Mouse (Mus musculus) ES-Bruce4 (cell line): ENCODE data around the gene Dsp. TPM values are rescaled to one million over a fixed set of nuclear protein-coding genes. Genes with fewer than 3 reads are reported as not detected.

Source experiments
- H3K27ac ChIP-seq: 2 replicates; pipeline ENCODE4 v1.5.1; 2012; ENCODE audit warnings: low read length, inconsistent platforms; ENCODE audit not compliant: insufficient read depth
- H3K27me3 ChIP-seq: 2 replicates; pipeline ENCODE4 v1.6.1; 2012; ENCODE audit warnings: mild to moderate bottlenecking, low read length, inconsistent platforms; ENCODE audit not compliant: control insufficient read depth, poor library complexity, insufficient read depth, severe bottlenecking
- H3K36me3 ChIP-seq: 2 replicates; pipeline ENCODE4 v1.6.1; 2012; ENCODE audit warnings: inconsistent platforms, mild to moderate bottlenecking, low read length, moderate library complexity; ENCODE audit not compliant: control insufficient read depth, poor library complexity, insufficient read depth, severe bottlenecking
- H3K4me1 ChIP-seq: one replicate; pipeline ENCODE4 v1.8.1; 2011; ENCODE audit warnings: low read length; ENCODE audit not compliant: control insufficient read depth, insufficient read depth
- H3K4me3 ChIP-seq: 2 replicates; pipeline ENCODE4 v1.5.1; 2011; ENCODE audit warnings: low read depth, mild to moderate bottlenecking, low read length
- H3K9ac ChIP-seq: 2 replicates; pipeline ENCODE4 v1.6.1; 2012; ENCODE audit warnings: low read depth, mild to moderate bottlenecking, inconsistent platforms; ENCODE audit not compliant: poor library complexity, severe bottlenecking
- H3K9me3 ChIP-seq: replicated peaks from 2 replicates; pipeline ENCODE4 v1.6.1; 2012; ENCODE audit warnings: mild to moderate bottlenecking, low read length, inconsistent platforms; ENCODE audit not compliant: control insufficient read depth, poor library complexity, insufficient read depth, severe bottlenecking
- CTCF ChIP-seq: IDR thresholded peaks from one replicate; pipeline ENCODE4 v1.8.1; 2011; ENCODE audit warnings: low read depth, low read length
- EP300 ChIP-seq: IDR thresholded peaks from 2 replicates; pipeline ENCODE4 v1.6.1; 2011; ENCODE audit warnings: low read depth, low read length; ENCODE audit not compliant: insufficient read depth
- POLR2A ChIP-seq: IDR thresholded peaks from one replicate; pipeline ENCODE4 v1.8.1; 2011; ENCODE audit warnings: low read length; ENCODE audit not compliant: insufficient read depth
- polyA plus RNA-seq: library from polyadenylated mRNA; stranded (reverse); fragments of >200 nt; gene quantifications from 2 replicates; pipeline ENCODE4 v1.2.4, GENCODE M21; 2011; ENCODE audit warnings: low read depth; ENCODE audit not compliant: missing spikeins, insufficient read depth, insufficient read length

The Dsp gene
- polyA plus RNA-seq, 1 experiment, result 134 TPM

DNA sequence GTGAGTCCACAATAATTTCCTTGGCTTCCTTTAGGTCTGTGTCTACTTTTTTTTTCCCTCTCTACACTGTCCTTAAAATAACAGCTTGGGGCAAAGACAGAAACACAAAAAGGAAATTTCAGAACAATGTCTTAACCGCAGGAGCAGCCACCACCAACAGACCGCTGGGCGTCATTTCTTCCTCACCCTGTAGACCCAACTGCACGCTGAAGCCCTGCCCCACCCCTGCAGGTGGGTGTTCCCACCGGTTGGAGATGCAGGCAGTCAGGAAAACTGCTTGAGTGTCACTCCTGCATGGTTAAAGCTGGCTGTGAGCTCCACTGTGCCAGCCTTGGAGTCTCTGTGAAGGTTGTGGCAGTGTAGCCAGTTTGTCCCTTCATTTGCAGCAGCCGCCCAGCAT, 6.5 kb downstream of the Dsp start:
- Histone ChIP-seq H3K9ac (no peak overlapping the region), H3K9me3 (no peaks in the 10 kb centered on the region), H3K4me3 (no peak overlapping the region), H3K36me3 (no peaks in the 10 kb centered on the region), H3K27ac (no peak overlapping the region), H3K27me3 (peaks cover 4% of the 10 kb centered on the region), H3K4me1 (peaks cover 4% of the 10 kb centered on the region)
- TF ChIP-seq POLR2A, result no peak
- 0 out of 2 replicates have a peak, but pooled peaks have one; percentile 43 for TF ChIP-seq EP300
- no peak for TF ChIP-seq CTCF

- H3K9me3 ChIP-seq, result no peaks in the 10 kb centered on the region
- H3K4me3 ChIP-seq, result no peak overlapping the region
- H3K36me3 ChIP-seq, result no peaks in the 10 kb centered on the region
- no peak for TF ChIP-seq POLR2A
- H3K27me3 ChIP-seq, result no peaks in the 10 kb centered on the region
- H3K27ac ChIP-seq, result no peak overlapping the region
- H3K9ac ChIP-seq, result no peak overlapping the region
- peaks cover 4% of the 10 kb centered on the region for H3K4me1 ChIP-seq
Measured at GRCm38 (mm10) chr13:38162002-38162401, 10.9 kb downstream of the Dsp start.

DNA sequence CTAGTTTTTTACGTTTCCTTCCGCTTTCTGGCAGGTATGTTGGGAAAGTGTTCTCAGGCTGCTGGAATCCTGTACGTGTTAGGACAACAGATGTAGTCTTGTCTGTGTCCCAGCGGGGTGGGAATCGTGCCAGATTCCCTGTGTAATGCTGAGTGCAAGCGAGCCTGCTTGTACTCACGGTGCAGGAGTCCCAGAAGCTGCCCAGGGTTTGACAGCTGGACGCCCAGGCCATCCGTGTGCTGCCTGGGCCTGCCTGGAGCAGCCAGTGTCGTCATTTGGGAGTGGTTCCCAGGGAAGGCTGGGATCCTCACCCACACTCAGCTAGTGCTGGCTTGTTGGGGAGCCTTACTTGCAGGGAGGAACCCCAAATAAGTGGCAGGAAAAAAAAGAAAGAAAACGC, 11.6 kb downstream of the Dsp start:
- no peaks in the 10 kb centered on the region for H3K9me3 ChIP-seq
- H3K4me1 ChIP-seq, result peaks cover 2% of the 10 kb centered on the region
- no peak overlapping the region for H3K9ac ChIP-seq
- no peaks in the 10 kb centered on the region for H3K27me3 ChIP-seq
- no peak overlapping the region for H3K27ac ChIP-seq
- TF ChIP-seq POLR2A (no peak), EP300 (no peak), CTCF (no peak)
- no peak overlapping the region for H3K4me3 ChIP-seq
- H3K36me3 ChIP-seq, result no peaks in the 10 kb centered on the region

DNA sequence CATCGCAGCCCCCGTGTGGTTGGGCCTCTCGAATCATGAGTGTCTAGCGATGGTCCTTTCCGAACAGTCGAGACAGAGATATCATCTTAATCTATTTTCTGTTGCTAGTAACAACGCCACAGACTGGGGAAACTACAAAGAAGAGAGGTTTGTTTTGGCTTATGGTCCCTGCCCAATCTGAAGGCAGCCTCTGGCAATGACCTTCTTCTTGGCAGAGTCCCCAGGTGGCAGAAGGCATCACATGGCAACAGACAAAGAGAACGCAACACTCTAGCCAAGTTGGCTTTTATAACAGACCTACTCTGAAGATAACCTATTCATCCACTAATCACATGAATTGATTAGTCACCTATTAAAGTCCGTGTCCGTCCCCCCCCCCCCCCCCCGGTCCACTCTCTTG, 13.8 kb downstream of the Dsp start:
- Histone ChIP-seq H3K9me3 (no peaks in the 10 kb centered on the region), H3K4me3 (no peak overlapping the region), H3K36me3 (no peaks in the 10 kb centered on the region), H3K9ac (no peak overlapping the region), H3K4me1 (no peaks in the 10 kb centered on the region), H3K27ac (no peak overlapping the region), H3K27me3 (no peaks in the 10 kb centered on the region)
- TF ChIP-seq POLR2A, result no peak
- TF ChIP-seq EP300, result no peak
- no peak for TF ChIP-seq CTCF

DNA sequence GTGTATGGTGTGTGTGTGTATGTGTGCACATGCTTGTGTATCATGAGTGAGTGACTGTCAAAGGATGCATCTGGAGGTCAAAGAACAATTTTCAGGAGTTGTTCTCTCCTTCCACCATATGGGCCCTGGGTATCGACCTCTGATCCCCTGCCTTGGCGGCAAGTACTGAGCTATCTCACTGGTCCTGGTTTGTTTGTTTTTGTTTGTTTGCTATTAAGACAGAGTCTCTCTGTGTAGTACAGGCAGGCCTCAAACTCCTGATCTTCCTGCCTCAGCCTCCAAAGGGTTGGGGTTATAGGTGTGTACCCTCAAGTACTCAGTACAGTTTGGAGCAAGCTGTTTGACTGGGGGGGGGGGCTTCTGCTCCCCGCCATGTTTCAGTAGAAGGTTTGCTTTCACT, 16.0 kb downstream of the Dsp start:
- no peak overlapping the region for H3K27ac ChIP-seq
- H3K27me3 ChIP-seq, result no peaks in the 10 kb centered on the region
- H3K36me3 ChIP-seq, result no peaks in the 10 kb centered on the region
- TF ChIP-seq CTCF, result no peak
- no peak for TF ChIP-seq EP300
- TF ChIP-seq POLR2A, result no peak
- H3K4me1 ChIP-seq, result peaks cover 2% of the 10 kb centered on the region
- no peaks in the 10 kb centered on the region for H3K9me3 ChIP-seq
- H3K9ac ChIP-seq, result no peak overlapping the region
- H3K4me3 ChIP-seq, result no peak overlapping the region

DNA sequence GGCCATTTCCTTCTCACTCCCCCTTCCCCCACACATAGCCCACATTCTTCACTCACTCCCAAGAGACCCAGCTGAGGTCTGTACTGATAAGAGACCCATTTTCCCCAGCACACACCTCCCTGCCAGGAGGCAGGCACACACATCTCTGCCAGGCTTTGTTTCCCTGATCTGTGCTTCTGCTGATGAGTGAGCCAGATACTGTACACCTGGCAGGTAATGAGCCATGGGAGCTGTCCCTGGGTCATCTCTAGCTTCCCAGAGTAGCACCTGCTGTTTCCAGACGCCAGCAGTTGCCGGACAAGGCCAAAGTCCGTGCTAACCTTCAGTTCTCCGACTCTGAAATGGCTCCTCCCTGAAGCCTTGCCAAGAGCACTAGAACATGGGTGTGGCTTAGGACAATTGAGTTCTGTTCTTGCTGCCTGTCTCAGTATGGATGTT, 19.6 kb downstream of the Dsp start:
- Histone ChIP-seq H3K9ac (no peak overlapping the region), H3K27me3 (no peaks in the 10 kb centered on the region), H3K27ac (no peak overlapping the region), H3K36me3 (no peaks in the 10 kb centered on the region), H3K9me3 (no peaks in the 10 kb centered on the region), H3K4me3 (no peak overlapping the region), H3K4me1 (peaks cover 2% of the 10 kb centered on the region)
- TF ChIP-seq CTCF (no peak), POLR2A (no peak), EP300 (no peak)

DNA sequence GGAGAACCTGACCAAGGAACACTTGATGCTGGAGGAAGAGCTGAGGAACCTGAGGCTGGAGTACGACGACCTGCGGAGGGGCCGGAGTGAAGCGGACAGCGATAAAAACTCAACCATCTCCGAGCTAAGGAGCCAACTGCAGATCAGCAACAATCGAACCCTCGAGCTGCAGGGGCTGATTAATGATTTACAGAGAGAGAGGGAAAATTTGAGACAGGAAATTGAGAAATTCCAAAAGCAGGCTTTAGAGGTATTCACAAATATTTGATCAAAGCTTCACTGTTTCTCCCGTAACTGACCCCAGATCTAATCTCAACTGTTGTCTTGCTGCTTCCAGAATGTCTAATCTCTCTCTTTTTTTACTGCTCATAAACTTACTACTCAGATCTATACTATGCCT, 42.3 kb downstream of the Dsp start:
- Histone ChIP-seq H3K9ac (no peak overlapping the region), H3K4me3 (no peak overlapping the region), H3K4me1 (no peaks in the 10 kb centered on the region), H3K27me3 (no peaks in the 10 kb centered on the region; the same call in 1 of the 2 replicates), H3K27ac (no peak overlapping the region), H3K36me3 (no peaks in the 10 kb centered on the region), H3K9me3 (peaks cover 10% of the 10 kb centered on the region; the same call in 1 of the 2 replicates)
- TF ChIP-seq CTCF (no peak), EP300 (no peak)
